Mouse (Mus musculus) heart, embryonic 10.5 days (tissue): Measurements from ENCODE around the gene Lrrc8b. TPM values are rescaled to one million over a fixed set of nuclear protein-coding genes. Genes with fewer than 3 reads are reported as not detected.
A peak's percentile ranks its signal among the peaks of the same experiment; 100 is the strongest.

ENCODE experiments used
- DNase-seq: peaks from one replicate; pipeline ENCODE4 v3.0.0-alpha.2; 2017; ENCODE audit warnings: low spot score
- H3K27ac ChIP-seq: fragments of 300-500 bp; sonication (generic); 2 replicates; pipeline ENCODE4 v1.5.1; 2016; ENCODE audit warnings: mild to moderate bottlenecking
- H3K27me3 ChIP-seq: fragments of 300-500 bp; sonication (generic); 2 replicates; pipeline ENCODE4 v1.6.1; 2016; ENCODE audit warnings: mild to moderate bottlenecking; ENCODE audit not compliant: poor library complexity, insufficient read depth, severe bottlenecking
- H3K36me3 ChIP-seq: fragments of 300-500 bp; sonication (generic); 2 replicates; pipeline ENCODE4 v1.6.1; 2016; ENCODE audit warnings: mild to moderate bottlenecking, moderate library complexity
- H3K4me1 ChIP-seq: fragments of 300-500 bp; sonication (generic); 2 replicates; pipeline ENCODE4 v1.6.1; 2016; ENCODE audit warnings: mild to moderate bottlenecking
- H3K4me3 ChIP-seq: fragments of 300-500 bp; sonication (generic); 2 replicates; pipeline ENCODE4 v1.5.1; 2016; ENCODE audit warnings: mild to moderate bottlenecking, moderate library complexity
- H3K9me3 ChIP-seq: fragments of 300-500 bp; sonication (generic); 2 replicates; pipeline ENCODE4 v1.6.1; 2016; ENCODE audit warnings: mild to moderate bottlenecking, moderate library complexity
- WGBS: fragments of 180-500 bp; shearing (Covaris S2); methylation state at CpG from one replicate; pipeline ENCODE4 v1.1.7; 2016; 5-methylcytosine and 5-hydroxymethylcytosine counted together
- polyA plus RNA-seq: library from polyadenylated mRNA; unstranded; fragments of >200 nt; fragmentation: Nextera tagmentation; extraction: Ambion mirVana; gene quantifications from 2 replicates; pipeline ENCODE4 v1.2.1, GENCODE M21; 2016

Lrrc8b gene
- polyA plus RNA-seq: 5.5 and 6.0 TPM in 2 replicates

DNA sequence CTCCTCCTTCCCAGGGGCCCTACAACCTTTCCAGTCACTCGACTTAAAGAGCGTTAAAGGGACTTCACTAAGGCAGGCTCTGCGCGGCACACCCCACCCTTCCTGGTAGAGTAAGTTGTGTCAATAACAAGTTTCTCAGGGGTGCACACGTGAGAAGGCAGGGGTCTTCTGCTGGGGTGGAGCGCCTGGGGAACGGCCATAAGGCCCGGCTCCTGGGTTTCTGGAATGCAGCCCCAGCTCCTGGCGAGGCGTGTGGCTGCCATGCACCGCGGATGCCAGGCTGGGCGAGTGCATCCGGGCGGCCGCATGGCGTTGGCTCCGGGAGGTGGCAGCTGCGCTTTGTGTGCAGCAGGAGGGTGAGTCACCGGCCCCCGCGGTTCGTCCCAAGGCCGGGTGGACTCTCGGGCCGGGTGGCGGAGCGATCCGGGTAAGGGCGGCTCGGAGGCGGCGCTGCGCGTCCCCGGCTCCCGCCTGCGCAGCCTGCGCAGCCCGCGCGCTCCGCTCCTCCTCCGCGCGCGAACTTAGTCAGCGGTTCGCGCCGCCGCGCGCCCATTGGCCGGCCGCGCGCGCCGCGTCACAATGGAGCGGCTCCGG lies at the start of gene Lrrc8b:
Gene Lrrc8b, plus strand, starts transcription at position 578 of the 594 bp plus-strand sequence.
- peaks cover 21% of the 10 kb centered on the region; the same call in 1 of the 2 replicates for H3K4me1 ChIP-seq
- H3K4me3 ChIP-seq: peak within 1 kb of the TSS; percentile 96
- H3K36me3 ChIP-seq: no peaks in the 10 kb centered on the region
- peak within 1 kb of the TSS; percentile 97 for H3K27ac ChIP-seq
- no peaks in the 10 kb centered on the region for H3K27me3 ChIP-seq
- peak; percentile 88 for DNase-seq
- H3K9me3 ChIP-seq: no peaks in the 10 kb centered on the region
- 2% methylated on average over 61 of the region's 63 CpGs for WGBS

DNA sequence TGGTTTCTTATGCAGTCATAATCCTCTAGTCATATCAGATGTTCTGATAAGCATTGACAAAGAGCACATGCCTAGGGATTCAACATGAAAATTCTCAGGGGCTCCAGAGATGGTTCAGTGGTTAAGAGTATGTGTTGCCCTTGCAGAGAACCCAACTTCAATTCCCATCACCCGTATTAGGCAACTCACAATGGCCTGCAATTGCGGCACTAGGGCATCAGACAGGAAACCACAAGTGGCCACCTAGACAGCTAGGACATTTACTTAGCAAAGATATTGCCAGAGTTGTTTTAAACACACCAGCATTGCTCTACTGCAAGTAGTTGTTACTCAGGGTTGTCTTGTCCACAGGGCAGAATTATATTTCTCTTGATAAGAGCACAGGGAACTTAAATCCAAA lies 34.1 kb upstream of the Lrrc8b start:
- Histone ChIP-seq H3K4me3 (no peak overlapping the region), H3K27ac (no peak overlapping the region), H3K9me3 (no peaks in the 10 kb centered on the region), H3K36me3 (no peaks in the 10 kb centered on the region), H3K27me3 (no peaks in the 10 kb centered on the region), H3K4me1 (no peaks in the 10 kb centered on the region)
- no peak for DNase-seq
- WGBS: 81% methylated on average over 2 of the region's 2 CpGs

DNA sequence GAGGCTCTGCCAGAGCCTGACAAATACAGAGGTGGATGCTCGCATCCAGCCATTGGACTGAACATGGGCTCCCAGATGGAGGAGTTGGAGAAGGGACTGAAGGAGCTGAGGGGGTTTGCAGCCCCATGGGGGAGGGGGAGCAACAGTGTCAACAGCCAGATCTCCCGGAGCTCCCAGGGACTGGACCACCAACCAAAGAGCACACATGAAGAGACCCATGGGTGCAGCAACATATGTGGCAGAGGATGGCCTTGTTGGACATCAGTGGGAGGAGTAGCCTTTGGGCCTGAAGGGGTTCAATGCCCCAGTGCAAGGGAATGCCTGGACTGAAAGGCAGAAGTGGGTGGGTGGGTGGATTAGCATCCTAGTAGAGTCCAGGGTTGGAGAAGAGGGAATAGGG lies 25.2 kb upstream of the Lrrc8b start:
- H3K36me3 ChIP-seq: no peaks in the 10 kb centered on the region
- WGBS: 80% methylated on average over 2 of the region's 2 CpGs
- DNase-seq: no peak
- no peaks in the 10 kb centered on the region for H3K27me3 ChIP-seq
- H3K4me3 ChIP-seq: no peak overlapping the region
- no peaks in the 10 kb centered on the region for H3K9me3 ChIP-seq
- no peak overlapping the region for H3K27ac ChIP-seq
- H3K4me1 ChIP-seq: no peaks in the 10 kb centered on the region

DNA sequence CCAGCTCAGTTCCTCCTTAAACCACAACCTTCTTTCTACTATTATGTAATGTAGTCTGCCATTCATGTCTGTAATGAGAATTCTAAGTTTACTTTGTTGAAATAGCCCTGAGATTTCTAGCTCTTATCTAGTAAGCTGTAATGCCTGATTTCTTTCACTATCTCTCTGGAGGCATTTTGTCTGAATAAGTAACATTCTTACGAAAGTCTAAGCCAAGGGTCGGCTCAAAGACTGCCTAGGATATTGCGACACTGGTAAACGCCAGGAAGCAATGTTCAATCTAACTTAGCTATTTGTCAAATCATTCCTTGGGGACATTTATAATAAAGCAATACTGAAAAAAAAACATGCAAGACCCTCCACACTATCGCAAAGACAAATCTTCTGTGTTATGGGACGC lies 21.8 kb upstream of the Lrrc8b start:
- 85% methylated on average over 6 of the region's 6 CpGs for WGBS
- H3K27ac ChIP-seq: no peak overlapping the region

DNA sequence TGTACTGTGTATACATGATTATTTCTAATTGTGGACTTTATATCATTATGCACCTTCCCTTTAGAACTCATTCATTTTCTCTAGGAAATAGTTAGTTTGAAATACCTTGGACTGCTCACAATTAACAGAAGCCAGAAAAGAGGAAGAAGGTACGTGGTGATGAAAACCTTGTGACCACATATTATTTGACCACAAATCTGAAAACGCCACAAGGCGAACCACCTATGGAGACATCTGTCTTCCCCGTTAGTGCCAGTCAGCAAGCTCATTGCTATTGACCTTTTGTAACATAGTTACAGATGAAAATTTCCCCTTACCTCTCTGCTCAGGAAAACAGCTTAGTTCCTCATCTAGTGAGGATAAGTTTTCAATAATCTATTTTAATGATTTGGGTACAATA lies 20.4 kb upstream of the Lrrc8b start:
- H3K27ac ChIP-seq: no peak overlapping the region
- H3K4me3 ChIP-seq: no peak overlapping the region
- no peaks in the 10 kb centered on the region for H3K4me1 ChIP-seq
- H3K9me3 ChIP-seq: no peaks in the 10 kb centered on the region
- no peak for DNase-seq
- H3K27me3 ChIP-seq: no peaks in the 10 kb centered on the region
- 87% methylated on average over 4 of the region's 4 CpGs for WGBS
- H3K36me3 ChIP-seq: no peaks in the 10 kb centered on the region

More for the DNA sequence above, 21.8 kb upstream of the Lrrc8b start:
- H3K4me1 ChIP-seq: no peaks in the 10 kb centered on the region
- H3K4me3 ChIP-seq: no peak overlapping the region
- H3K27me3 ChIP-seq: no peaks in the 10 kb centered on the region
- H3K9me3 ChIP-seq: no peaks in the 10 kb centered on the region
- no peaks in the 10 kb centered on the region for H3K36me3 ChIP-seq
- DNase-seq: no peak

DNA sequence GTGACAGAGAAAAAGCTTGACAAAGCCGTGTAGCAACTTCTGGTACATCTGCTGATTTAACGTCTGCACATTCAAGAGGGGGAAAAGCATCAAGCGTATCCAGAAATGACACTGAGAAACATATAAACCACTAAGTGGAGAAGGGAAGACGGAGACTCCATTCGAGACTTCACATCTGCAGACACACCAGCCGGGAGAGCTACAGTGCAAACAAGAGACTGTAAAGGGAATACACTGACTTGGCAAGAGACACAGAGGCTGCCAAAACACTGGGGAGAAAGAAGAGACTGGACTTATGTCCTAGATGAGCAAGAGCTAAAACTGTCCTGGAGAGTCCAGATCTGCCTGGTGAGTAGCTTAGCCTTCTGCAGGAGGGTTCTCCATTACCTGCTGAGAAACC lies 16.6 kb upstream of the Lrrc8b start:
- Histone ChIP-seq H3K27ac (no peak overlapping the region), H3K36me3 (no peaks in the 10 kb centered on the region), H3K9me3 (no peaks in the 10 kb centered on the region), H3K27me3 (no peaks in the 10 kb centered on the region), H3K4me3 (no peak overlapping the region), H3K4me1 (no peaks in the 10 kb centered on the region)
- WGBS: 78% methylated on average over 6 of the region's 6 CpGs
- no peak for DNase-seq

DNA sequence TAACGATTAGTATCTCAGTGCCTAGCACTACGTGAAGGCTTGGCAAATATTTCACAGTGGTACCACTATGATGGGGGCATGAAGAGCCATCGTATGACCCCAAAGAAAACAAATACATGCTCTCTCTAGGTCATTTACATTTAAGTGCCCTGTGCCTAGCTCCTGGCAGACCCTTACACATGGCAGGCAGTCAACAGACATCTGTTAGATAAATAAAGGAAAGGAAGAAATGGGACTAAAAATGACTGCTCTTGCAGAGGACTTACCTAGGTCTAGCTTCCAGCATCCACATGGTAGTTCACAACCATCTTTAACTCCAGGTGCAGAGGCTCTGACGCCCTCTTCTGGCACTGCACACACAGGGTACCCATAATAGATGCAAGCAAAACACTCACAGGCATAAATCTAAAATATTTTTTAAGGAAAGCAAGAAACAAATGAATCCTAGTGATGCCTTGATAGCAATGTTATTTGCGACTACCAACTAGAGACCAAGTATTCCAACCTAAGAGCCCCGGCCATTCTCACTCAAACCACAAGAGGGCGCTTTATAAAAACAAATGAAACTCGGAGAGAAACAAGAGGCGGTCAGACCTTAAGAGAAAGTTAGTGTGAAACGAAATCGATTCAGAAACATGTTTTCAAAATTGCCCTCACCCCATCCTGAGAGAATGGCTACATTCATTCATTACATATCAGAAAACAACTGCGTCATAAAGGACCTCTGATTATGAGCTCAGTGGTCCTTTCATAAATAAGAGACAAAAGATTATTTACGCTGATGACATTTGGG lies 15.7 kb upstream of the Lrrc8b start:
- Histone ChIP-seq H3K9me3 (no peaks in the 10 kb centered on the region), H3K36me3 (no peaks in the 10 kb centered on the region), H3K27ac (no peak overlapping the region; the same call in 1 of the 2 replicates), H3K27me3 (no peaks in the 10 kb centered on the region), H3K4me1 (no peaks in the 10 kb centered on the region), H3K4me3 (peak overlapping the region; percentile 22; the same call in 1 of the 2 replicates)
- no peak for DNase-seq
- WGBS: 38% methylated on average over 13 of the region's 13 CpGs

DNA sequence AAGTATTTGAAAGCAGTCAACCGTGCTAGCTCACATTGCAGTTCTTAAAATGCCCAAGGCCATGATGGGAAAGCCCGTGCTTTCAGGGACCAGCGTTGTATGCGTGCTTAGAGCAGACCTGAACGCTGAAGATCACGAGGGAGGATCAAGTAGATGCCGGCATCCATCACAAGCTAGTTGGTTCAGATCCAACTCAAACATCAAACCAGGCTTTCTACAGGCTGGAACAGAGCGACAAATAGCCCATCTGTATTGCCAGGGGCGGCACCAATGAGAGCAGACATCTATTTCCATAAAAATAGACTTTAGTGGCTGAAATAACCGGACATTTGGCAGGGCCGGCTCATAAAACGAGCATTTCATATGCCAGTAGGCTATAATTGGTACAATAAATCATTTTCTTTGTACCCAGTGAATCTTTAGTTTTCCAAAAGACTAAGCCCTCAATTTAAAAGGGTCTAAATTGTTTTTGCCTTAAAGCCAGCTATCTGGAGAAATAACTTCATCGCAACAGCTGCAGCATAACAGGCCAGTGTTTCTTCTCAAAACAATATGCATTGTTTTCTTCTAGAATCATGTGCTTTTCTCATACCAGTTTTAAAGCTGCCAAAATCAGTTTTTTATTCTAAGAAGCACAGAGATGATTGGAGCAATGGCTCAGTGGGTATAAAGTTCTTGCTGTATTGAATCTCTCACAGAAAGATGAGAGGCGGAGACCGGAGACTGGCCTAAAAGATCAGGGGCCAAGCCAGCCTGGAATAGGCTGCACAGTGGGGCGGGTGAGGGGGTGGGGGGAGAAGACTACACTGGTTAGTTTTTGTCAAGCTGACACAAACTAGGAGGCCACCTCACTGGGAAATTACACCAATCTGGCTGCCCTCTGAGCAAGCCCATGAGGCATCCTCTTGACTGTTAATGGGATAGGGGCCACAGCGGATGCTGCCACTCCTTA lies 14.9 kb upstream of the Lrrc8b start:
- Histone ChIP-seq H3K27ac (no peak overlapping the region; the same call in 1 of the 2 replicates), H3K4me3 (peak overlapping the region; percentile 22; the same call in 1 of the 2 replicates), H3K27me3 (no peaks in the 10 kb centered on the region), H3K36me3 (no peaks in the 10 kb centered on the region), H3K4me1 (no peaks in the 10 kb centered on the region), H3K9me3 (no peaks in the 10 kb centered on the region)
- no peak for DNase-seq
- 69% methylated on average over 17 of the region's 17 CpGs for WGBS

DNA sequence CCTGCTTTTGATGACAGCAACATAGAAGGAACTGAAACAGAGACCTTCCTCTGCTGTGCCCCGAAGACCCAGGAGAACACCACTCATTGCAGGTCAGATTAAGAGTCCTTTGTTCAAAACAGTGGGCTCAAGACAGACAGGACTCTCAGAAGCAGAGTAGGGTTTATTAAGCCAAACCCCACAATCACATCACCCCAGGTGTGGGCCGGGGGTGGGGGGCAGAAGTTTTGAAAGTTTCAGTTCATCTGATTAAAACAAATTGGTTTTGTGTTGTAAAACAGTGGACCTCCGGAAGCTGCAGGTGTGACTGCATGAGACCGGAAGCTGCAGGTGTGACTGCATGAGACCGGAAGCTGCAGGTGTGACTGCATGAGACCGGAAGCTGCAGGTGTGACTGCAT lies 14.0 kb upstream of the Lrrc8b start:
- Histone ChIP-seq H3K36me3 (no peaks in the 10 kb centered on the region), H3K27me3 (no peaks in the 10 kb centered on the region), H3K9me3 (no peaks in the 10 kb centered on the region), H3K27ac (no peak overlapping the region), H3K4me1 (no peaks in the 10 kb centered on the region), H3K4me3 (no peak overlapping the region)
- no peak for DNase-seq
- 89% methylated on average over 6 of the region's 6 CpGs for WGBS

DNA sequence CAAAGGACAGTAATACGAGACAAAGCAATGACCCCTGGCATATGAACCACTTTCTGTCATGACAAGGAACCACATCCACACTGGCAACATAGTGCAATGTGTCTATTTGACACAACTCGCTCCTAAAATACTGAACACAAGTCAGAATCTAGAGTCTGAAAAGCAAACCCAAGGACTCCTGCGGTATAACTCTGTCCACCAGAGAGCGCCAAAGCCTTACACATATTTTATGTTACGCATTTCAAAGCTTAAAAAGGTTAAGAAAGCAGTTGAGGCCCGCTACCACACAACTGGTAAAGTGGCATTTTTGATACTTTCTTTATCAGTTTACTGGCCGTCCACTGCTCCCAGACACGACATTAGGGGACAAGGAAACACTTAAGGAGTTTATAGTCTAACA lies 10.6 kb upstream of the Lrrc8b start:
- no peaks in the 10 kb centered on the region for H3K27me3 ChIP-seq
- DNase-seq: peak; percentile 86
- no peak overlapping the region for H3K4me3 ChIP-seq
- H3K36me3 ChIP-seq: no peaks in the 10 kb centered on the region
- no peak overlapping the region for H3K27ac ChIP-seq
- no peaks in the 10 kb centered on the region for H3K9me3 ChIP-seq
- H3K4me1 ChIP-seq: no peaks in the 10 kb centered on the region
- WGBS: 12% methylated on average over 8 of the region's 8 CpGs

DNA sequence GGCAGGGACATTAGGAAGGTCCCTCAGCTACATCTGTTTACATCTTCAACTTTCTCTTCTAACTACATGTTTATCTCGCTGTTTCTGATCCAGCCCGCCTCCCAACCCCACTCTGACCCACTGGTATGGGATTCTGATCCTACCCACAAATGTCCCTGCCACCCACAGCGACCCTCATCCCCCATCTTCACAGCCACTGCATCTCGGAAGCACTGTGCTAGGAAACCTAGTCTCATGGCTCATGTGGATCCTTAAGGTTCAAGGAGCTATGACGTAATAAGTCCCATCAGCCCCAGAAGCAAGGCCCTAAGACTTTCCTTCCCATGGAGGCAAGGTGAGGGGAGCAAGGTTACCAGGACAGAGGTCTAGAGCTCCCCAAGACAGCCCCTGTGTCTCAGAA lies 7.9 kb upstream of the Lrrc8b start:
- WGBS: 82% methylated on average over 5 of the region's 5 CpGs
- Histone ChIP-seq H3K4me3 (no peak overlapping the region), H3K27ac (no peak overlapping the region), H3K4me1 (no peaks in the 10 kb centered on the region; the same call in 1 of the 2 replicates), H3K27me3 (no peaks in the 10 kb centered on the region), H3K9me3 (no peaks in the 10 kb centered on the region), H3K36me3 (no peaks in the 10 kb centered on the region)
- no peak for DNase-seq

DNA sequence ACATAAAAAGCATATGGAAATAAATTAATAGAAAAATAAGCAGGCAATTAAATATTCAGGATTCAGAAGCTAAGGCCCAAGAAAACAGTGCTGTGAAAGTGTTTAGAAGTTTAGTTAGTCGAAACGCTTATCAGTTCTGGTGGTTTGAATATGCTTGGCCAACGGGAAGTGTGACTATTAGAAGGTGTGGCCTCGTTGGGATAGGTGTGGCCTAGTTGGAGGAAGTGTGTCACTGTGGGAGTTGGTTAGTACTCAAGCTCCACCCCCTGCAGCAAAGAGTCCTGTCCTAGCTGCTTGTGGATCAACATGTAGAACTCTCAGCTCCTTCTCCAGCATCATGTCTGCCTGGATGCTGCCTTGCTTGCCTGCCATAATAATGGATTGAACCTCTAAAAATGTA lies 6.5 kb upstream of the Lrrc8b start:
- Histone ChIP-seq H3K9me3 (no peaks in the 10 kb centered on the region), H3K27ac (no peak overlapping the region), H3K4me3 (no peak overlapping the region), H3K27me3 (no peaks in the 10 kb centered on the region), H3K36me3 (no peaks in the 10 kb centered on the region), H3K4me1 (no peaks in the 10 kb centered on the region; the same call in 1 of the 2 replicates)
- 80% methylated on average over 4 of the region's 4 CpGs for WGBS
- DNase-seq: peak; percentile 91
